Mouse (Mus musculus) neural tube, postnatal 0 days (tissue): ENCODE measurements around the gene Ankmy1. TPM values are rescaled to one million over a fixed set of nuclear protein-coding genes. Genes with fewer than 3 reads are reported as not detected.
A peak's percentile ranks its signal among the peaks of the same experiment; 100 is the strongest.

Experiments
- microRNA counts: library from miRNA; unstranded; fragments of <30 nt; microRNA quantifications from one replicate; lab custom pipeline; 2015
- microRNA-seq: library from miRNA; unstranded; fragments of <30 nt; microRNA quantifications from one replicate; pipeline ENCODE4, GENCODE M21; 2016
- polyA plus RNA-seq: library from polyadenylated mRNA; unstranded; fragments of >200 nt; fragmentation: Nextera tagmentation; extraction: Ambion mirVana; gene quantifications from 2 replicates; pipeline ENCODE4 v1.2.1, GENCODE M21; 2015

The Ankmy1 gene
- polyA plus RNA-seq = 0.09 and 0.10 TPM in 2 replicates

DNA sequence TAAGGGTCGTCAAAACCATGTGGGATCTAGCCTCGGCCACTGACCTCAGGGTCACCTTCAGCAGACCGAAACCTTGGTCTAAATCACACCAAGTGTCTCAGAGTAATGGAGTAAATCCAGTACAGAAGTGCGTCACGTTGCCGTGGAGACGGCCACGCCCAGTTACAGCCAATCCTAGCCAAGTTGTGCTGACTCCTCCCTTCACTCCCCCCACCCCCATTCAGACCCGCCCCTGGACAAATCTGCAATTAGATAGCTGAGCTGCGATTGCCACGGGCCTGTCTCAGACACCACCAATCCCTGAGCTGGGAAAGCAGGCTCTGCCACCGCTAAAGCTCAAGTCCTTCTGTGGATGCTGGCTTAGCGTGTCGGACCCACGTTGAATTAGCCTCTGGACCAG is at the start of gene Ankmy1:
Gene Ankmy1, minus strand, starts transcription at position 121 of the 400 bp plus-strand sequence.

GRCm38 (mm10) chr1:92950607-92951006 is 47.9 kb upstream of the Ankmy1 start, which contains the start of gene Gpr35:
Gene Gpr35 (plus strand): TSS chr1:92950865.

GRCm38 (mm10) chr1:92934182-92934827 is 31.6 kb upstream of the Ankmy1 start, which contains the start of gene Capn10:
Gene Capn10 (plus strand): TSS chr1:92934376.

DNA sequence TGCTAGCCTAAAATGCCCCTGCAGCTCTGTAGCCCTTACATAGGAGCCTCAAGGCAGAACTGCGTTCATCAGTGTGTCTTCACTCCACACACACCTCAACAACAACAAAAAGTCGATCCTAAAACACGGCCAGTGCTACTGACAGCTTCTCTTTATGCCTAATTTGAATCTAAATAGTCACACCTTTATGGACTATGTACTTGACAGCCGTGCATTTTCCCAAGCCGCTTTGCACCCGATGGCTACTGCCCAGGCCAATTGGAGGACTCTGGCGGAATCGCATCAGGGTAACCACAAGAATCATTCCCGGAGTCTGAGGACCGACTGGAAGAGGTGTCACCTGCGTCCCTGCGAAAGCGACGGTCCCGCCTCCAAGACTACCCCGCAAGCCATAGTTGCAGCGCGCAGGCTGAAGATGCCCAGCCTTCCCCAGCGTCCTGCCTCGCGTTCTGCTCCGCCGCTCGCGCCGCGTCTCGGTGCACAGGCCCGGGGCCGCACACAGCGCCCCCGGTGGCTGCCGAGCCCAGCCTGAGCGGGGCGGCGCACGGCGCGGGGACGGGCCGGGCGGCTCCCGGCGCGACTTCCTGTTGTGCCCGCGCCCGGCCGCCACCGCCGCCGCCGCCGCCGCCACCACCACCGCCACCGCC is 7.7 kb upstream of the Ankmy1 start, which contains the start of gene Rnpepl1:
Gene Rnpepl1, plus strand, starts transcription at position 545 of the 647 bp plus-strand sequence.

GRCm38 (mm10) chr1:92906779-92907631 is 4.3 kb upstream of the Ankmy1 start, which contains the start of gene Dusp28:
Gene Dusp28 (plus strand): TSS chr1:92906981.

GRCm38 (mm10) chr1:92831188-92832001 is 71.3 kb downstream of the Ankmy1 start, which contains the start of gene Gpc1:
Gene Gpc1 (plus strand): TSS chr1:92831645.

MicroRNAs within 50 kb of the gene (microRNA counts, 519-probe panel; counts per million panel counts)
- microRNA mmu-miR-149 (lab: Ali Mortazavi, UCI) = 5,946 counts per million, percentile 82 among the panel's probes with 10 or more counts

Small RNAs within 50 kb of the gene (microRNA-seq; reads per million reads assigned to microRNA genes)
- gene Mir149 = 11,551 reads per million, percentile 97 among the genes with 10 or more reads in this experiment

Other genes starting within 250 kb of the Ankmy1 start
- gene Gpc1, start 71.3 kb downstream of the Ankmy1 start, polyA plus RNA-seq = 54.3 and 63.1 TPM in 2 replicates
- 22.5 and 22.9 TPM in 2 replicates for gene Dusp28, start 4.1 kb upstream of the Ankmy1 start, polyA plus RNA-seq
- 32.9 and 36.7 TPM in 2 replicates for gene Rnpepl1, start 7.9 kb upstream of the Ankmy1 start, polyA plus RNA-seq
- gene Capn10, start 31.5 kb upstream of the Ankmy1 start, polyA plus RNA-seq = 58.2 and 64.1 TPM in 2 replicates
- 0.21 and 0.27 TPM in 2 replicates for gene Gpr35, start 48.0 kb upstream of the Ankmy1 start, polyA plus RNA-seq
- gene Aqp12, start 103.4 kb upstream of the Ankmy1 start, polyA plus RNA-seq = not detected in 2 replicates
- 639 and 734 TPM in 2 replicates for gene Kif1a, start 199.0 kb upstream of the Ankmy1 start, polyA plus RNA-seq
- 0.18 TPM in 1 of 2 replicates, not detected in the other for gene Agxt, start 232.3 kb upstream of the Ankmy1 start, polyA plus RNA-seq